Mouse (Mus musculus): Measurements from ENCODE around the gene Bbs9. TPM values are rescaled to one million over a fixed set of nuclear protein-coding genes. Genes with fewer than 3 reads are reported as not detected.

The Bbs9 gene
- 4.5 and 8.0 TPM in 2 replicates for polyA plus RNA-seq (2011; ENCODE audit: insufficient read depth, insufficient read length, low replicate concordance, missing spikeins)

- Histone ChIP-seq H3K27ac (ENCODE audit: control insufficient read depth, insufficient read depth, low read depth, low read length, poor library complexity) (peak within 1 kb of the TSS; percentile 20; the same call in 1 of the 2 replicates), H3K4me3 (replicated peaks; ENCODE audit: control insufficient read depth, low read depth, low read length) (peak within 1 kb of the TSS; percentile 84), H3K4me1 (ENCODE audit: control insufficient read depth, insufficient read depth, low read length) (peaks cover 1% of the 10 kb centered on the region; the same call in 1 of the 2 replicates)
- no peak for TF ChIP-seq POLR2A (IDR thresholded peaks at IDR 0.05; ENCODE audit: borderline replicate concordance, control insufficient read depth, low read depth, low read length)
- TF ChIP-seq CTCF (IDR thresholded peaks at IDR 0.05; ENCODE audit: control insufficient read depth, insufficient read depth, low read length), result no peak
- WGBS, result under 1% methylated on average over 25 of the region's 25 CpGs
These were observed at the start of gene Bbs9 for GRCm38 (mm10) chr9:22475424-22475868. TSS of gene Bbs9 (plus strand) at chr9:22475715.

- WGBS, result 62% methylated on average over 3 of the region's 4 CpGs
These were observed 47.4 kb upstream of the Bbs9 start for GRCm38 (mm10) chr9:22428028-22428665.

GRCm38 (mm10) chr9:22428666-22429410 is 46.7 kb upstream of the Bbs9 start:
- Histone ChIP-seq H3K4me1 (ENCODE audit: control insufficient read depth, insufficient read depth, low read length) (peaks cover 3% of the 10 kb centered on the region; the same call in 1 of the 2 replicates), H3K4me3 (replicated peaks; ENCODE audit: control insufficient read depth, low read depth, low read length) (no peak overlapping the region), H3K27ac (ENCODE audit: control insufficient read depth, insufficient read depth, low read depth, low read length, poor library complexity) (no peak overlapping the region)
- 72% methylated on average over 14 of the region's 14 CpGs for WGBS
- TF ChIP-seq CTCF (IDR thresholded peaks at IDR 0.05; ENCODE audit: control insufficient read depth, insufficient read depth, low read length) (no peak), POLR2A (IDR thresholded peaks at IDR 0.05; ENCODE audit: borderline replicate concordance, control insufficient read depth, low read depth, low read length) (no peak)

More at GRCm38 (mm10) chr9:22428028-22428665, 47.4 kb upstream of the Bbs9 start:
- no peak overlapping the region for H3K27ac ChIP-seq (ENCODE audit: control insufficient read depth, insufficient read depth, low read depth, low read length, poor library complexity)
- no peak for TF ChIP-seq CTCF (IDR thresholded peaks at IDR 0.05; ENCODE audit: control insufficient read depth, insufficient read depth, low read length)
- no peak for TF ChIP-seq POLR2A (IDR thresholded peaks at IDR 0.05; ENCODE audit: borderline replicate concordance, control insufficient read depth, low read depth, low read length)
- peaks cover 3% of the 10 kb centered on the region; the same call in 1 of the 2 replicates for H3K4me1 ChIP-seq (ENCODE audit: control insufficient read depth, insufficient read depth, low read length)
- H3K4me3 ChIP-seq (replicated peaks; ENCODE audit: control insufficient read depth, low read depth, low read length), result no peak overlapping the region

GRCm38 (mm10) chr9:22429533-22430241 is 45.8 kb upstream of the Bbs9 start:
- WGBS, result 26% methylated on average over 15 of the region's 15 CpGs

GRCm38 (mm10) chr9:22430315-22430840 is 45.1 kb upstream of the Bbs9 start:
- no peak overlapping the region for H3K4me3 ChIP-seq (replicated peaks; ENCODE audit: control insufficient read depth, low read depth, low read length)
- H3K4me1 ChIP-seq (ENCODE audit: control insufficient read depth, insufficient read depth, low read length), result peaks cover 3% of the 10 kb centered on the region; the same call in 1 of the 2 replicates
- WGBS, result 9% methylated on average over 5 of the region's 5 CpGs
- no peak overlapping the region; the same call in 1 of the 2 replicates for H3K27ac ChIP-seq (ENCODE audit: control insufficient read depth, insufficient read depth, low read depth, low read length, poor library complexity)
- no peak for TF ChIP-seq CTCF (IDR thresholded peaks at IDR 0.05; ENCODE audit: control insufficient read depth, insufficient read depth, low read length)
- no peak for TF ChIP-seq POLR2A (IDR thresholded peaks at IDR 0.05; ENCODE audit: borderline replicate concordance, control insufficient read depth, low read depth, low read length)

More at GRCm38 (mm10) chr9:22429533-22430241, 45.8 kb upstream of the Bbs9 start:
- TF ChIP-seq POLR2A (IDR thresholded peaks at IDR 0.05; ENCODE audit: borderline replicate concordance, control insufficient read depth, low read depth, low read length) (no peak), CTCF (IDR thresholded peaks at IDR 0.05; ENCODE audit: control insufficient read depth, insufficient read depth, low read length) (no peak)
- no peak overlapping the region for H3K27ac ChIP-seq (ENCODE audit: control insufficient read depth, insufficient read depth, low read depth, low read length, poor library complexity)
- peak overlapping the region; percentile 3 for H3K4me3 ChIP-seq (replicated peaks; ENCODE audit: control insufficient read depth, low read depth, low read length)
- peaks cover 3% of the 10 kb centered on the region; the same call in 1 of the 2 replicates for H3K4me1 ChIP-seq (ENCODE audit: control insufficient read depth, insufficient read depth, low read length)

- no peak overlapping the region for H3K27ac ChIP-seq (ENCODE audit: control insufficient read depth, insufficient read depth, low read depth, low read length, poor library complexity)
- peaks cover 3% of the 10 kb centered on the region; the same call in 1 of the 2 replicates for H3K4me1 ChIP-seq (ENCODE audit: control insufficient read depth, insufficient read depth, low read length)
- TF ChIP-seq POLR2A (IDR thresholded peaks at IDR 0.05; ENCODE audit: borderline replicate concordance, control insufficient read depth, low read depth, low read length) (no peak), CTCF (IDR thresholded peaks at IDR 0.05; ENCODE audit: control insufficient read depth, insufficient read depth, low read length) (no peak)
- no peak overlapping the region for H3K4me3 ChIP-seq (replicated peaks; ENCODE audit: control insufficient read depth, low read depth, low read length)
- 88% methylated on average over 2 of the region's 2 CpGs for WGBS
These were observed 42.3 kb upstream of the Bbs9 start for GRCm38 (mm10) chr9:22433221-22433620.

- no peak for TF ChIP-seq CTCF (IDR thresholded peaks at IDR 0.05; ENCODE audit: control insufficient read depth, insufficient read depth, low read length)
- no peak for TF ChIP-seq POLR2A (IDR thresholded peaks at IDR 0.05; ENCODE audit: borderline replicate concordance, control insufficient read depth, low read depth, low read length)
- H3K4me1 ChIP-seq (ENCODE audit: control insufficient read depth, insufficient read depth, low read length), result peaks cover 3% of the 10 kb centered on the region; the same call in 1 of the 2 replicates
- 86% methylated on average over 2 of the region's 2 CpGs for WGBS
- H3K4me3 ChIP-seq (replicated peaks; ENCODE audit: control insufficient read depth, low read depth, low read length), result no peak overlapping the region
- no peak overlapping the region for H3K27ac ChIP-seq (ENCODE audit: control insufficient read depth, insufficient read depth, low read depth, low read length, poor library complexity)
These were observed 41.4 kb upstream of the Bbs9 start for GRCm38 (mm10) chr9:22434101-22434500.
